Mouse (Mus musculus) cerebellum, adult 2 months (tissue): ENCODE measurements at regions not wholly inside any gene's neighbourhood (a gene's known extent, or its start where the extent isn't known, plus 50 kb on each side); places are given as distances from the start of the nearest gene placed in this dataset.

Experiments
- CTCF ChIP-seq: fragments of 200-500 bp; IDR thresholded peaks from 2 replicates; pipeline ENCODE4 v1.5.1; 2011; ENCODE audit warnings: low read depth, mild to moderate bottlenecking, control low read depth, low read length, moderate library complexity, borderline replicate concordance; ENCODE audit not compliant: insufficient read depth
- POLR2A ChIP-seq: fragments of 200-500 bp; IDR thresholded peaks from 2 replicates; pipeline ENCODE4 v1.6.1; 2011; ENCODE audit warnings: low read length, control low read depth, borderline replicate concordance; ENCODE audit not compliant: insufficient read depth

DNA sequence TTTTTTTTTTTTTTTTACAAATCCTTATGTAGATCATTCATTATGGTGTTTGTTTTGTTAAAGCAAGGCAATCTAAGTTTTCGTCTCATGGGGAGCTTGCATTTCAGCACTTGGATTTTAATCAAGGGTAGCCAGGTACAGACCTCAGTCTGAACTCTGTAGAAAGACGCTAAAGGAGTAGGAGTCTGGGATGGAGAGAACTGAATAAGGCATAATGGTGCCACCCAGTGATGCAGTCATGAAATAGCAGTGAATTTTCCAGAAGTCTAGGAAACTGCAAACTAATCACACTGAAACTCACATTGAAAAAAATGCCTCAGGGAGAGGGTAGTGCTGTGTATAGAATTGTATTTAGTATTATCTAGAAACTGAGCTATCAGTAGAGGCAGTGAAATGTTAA is 419.7 kb downstream of the Pla2g4a start:
- no peak for TF ChIP-seq CTCF
- no peak for TF ChIP-seq POLR2A
